Mouse (Mus musculus) midbrain, embryonic 14.5 days (tissue): ENCODE data around the gene Ascl5. TPM values are rescaled to one million over a fixed set of nuclear protein-coding genes. Genes with fewer than 3 reads are reported as not detected.
A peak's percentile ranks its signal among the peaks of the same experiment; 100 is the strongest.

Source experiments
- ATAC-seq: fragments of 200-750 bp; cut with Nextera tagmentation; 2 replicates; pipeline ENCODE4 v1.8.0; 2017; ENCODE audit warnings: moderate number of reproducible peaks, moderate library complexity; ENCODE audit not compliant: low FRiP score, low TSS enrichment
- DNase-seq: peaks from one replicate; pipeline ENCODE4 v3.0.0-alpha.2; 2015
- H3K27ac ChIP-seq: fragments of 300-500 bp; sonication (generic); replicated peaks from 2 replicates; pipeline ENCODE4 v1.5.1; 2014; ENCODE audit warnings: mild to moderate bottlenecking, low read depth, low read length, moderate library complexity
- H3K27me3 ChIP-seq: fragments of 300-500 bp; sonication (generic); 2 replicates; pipeline ENCODE4 v1.6.1; 2014; ENCODE audit warnings: low read length, control low read depth, mixed read lengths; ENCODE audit not compliant: control insufficient read depth, insufficient read depth
- H3K36me3 ChIP-seq: fragments of 300-500 bp; sonication (generic); 2 replicates; pipeline ENCODE4 v1.6.1; 2014; ENCODE audit warnings: low read length, control low read depth; ENCODE audit not compliant: control insufficient read depth, insufficient read depth
- H3K4me1 ChIP-seq: fragments of 300-500 bp; sonication (generic); 2 replicates; pipeline ENCODE4 v1.6.1; 2014; ENCODE audit warnings: mild to moderate bottlenecking, antibody characterized with exemption, low read length, control low read depth; ENCODE audit not compliant: control insufficient read depth, insufficient read depth
- H3K4me2 ChIP-seq: fragments of 300-500 bp; sonication (generic); 2 replicates; pipeline ENCODE4 v1.6.1; 2014; ENCODE audit warnings: mild to moderate bottlenecking, low read length, moderate library complexity
- H3K4me3 ChIP-seq: fragments of 300-500 bp; sonication (generic); replicated peaks from 2 replicates; pipeline ENCODE4 v1.5.1; 2014; ENCODE audit warnings: low read depth, low read length
- H3K9ac ChIP-seq: fragments of 300-500 bp; sonication (generic); replicated peaks from 2 replicates; pipeline ENCODE4 v1.6.1; 2014; ENCODE audit warnings: mild to moderate bottlenecking, low read length, moderate library complexity
- H3K9me3 ChIP-seq: fragments of 300-500 bp; sonication (generic); 2 replicates; pipeline ENCODE4 v1.6.1; 2016; ENCODE audit warnings: low read length, control low read depth, mixed read lengths; ENCODE audit not compliant: control insufficient read depth
- WGBS: fragments of 180-500 bp; shearing (Covaris S2); extraction: QIAGEN DNeasy Blood & Tissue Kit; methylation state at CpG from one replicate; pipeline ENCODE4 v1.1.7; 2014; 5-methylcytosine and 5-hydroxymethylcytosine counted together
- polyA plus RNA-seq: library from polyadenylated mRNA; unstranded; fragments of >200 nt; fragmentation: Nextera tagmentation; extraction: Ambion mirVana; gene quantifications from 2 replicates; pipeline ENCODE4 v1.2.1, GENCODE M21; 2014

The Ascl5 gene
- polyA plus RNA-seq, 1 experiment from 2014 or later: not detected

- Histone ChIP-seq H3K36me3 (no peaks in the 10 kb centered on the region), H3K9me3 (no peaks in the 10 kb centered on the region), H3K27me3 (no peaks in the 10 kb centered on the region), H3K27ac (no peak overlapping the region), H3K4me1 (peaks cover 10% of the 10 kb centered on the region), H3K4me2 (peak overlapping the region; percentile 19; the same call in 1 of the 2 replicates), H3K9ac (no peak overlapping the region), H3K4me3 (no peak overlapping the region)
- ATAC-seq (no peak; the same call in 1 of the 2 replicates), DNase-seq (peak; percentile 54)
- 22% methylated on average over 4 of the region's 4 CpGs for WGBS
Observed at GRCm38 (mm10) chr1:136040874-136041273, 9.7 kb upstream of the Ascl5 start.

GRCm38 (mm10) chr1:136045774-136046173, 4.8 kb upstream of the Ascl5 start:
- DNase-seq: peak; percentile 84
- no peak overlapping the region for H3K4me3 ChIP-seq
- H3K9ac ChIP-seq: no peak overlapping the region
- ATAC-seq: no peak
- peaks cover 14% of the 10 kb centered on the region for H3K27me3 ChIP-seq
- H3K36me3 ChIP-seq: no peaks in the 10 kb centered on the region
- WGBS: 6% methylated on average over 4 of the region's 4 CpGs
- no peak overlapping the region for H3K27ac ChIP-seq
- no peak overlapping the region for H3K4me2 ChIP-seq
- H3K9me3 ChIP-seq: no peaks in the 10 kb centered on the region
- H3K4me1 ChIP-seq: peaks cover 5% of the 10 kb centered on the region

- H3K4me1 ChIP-seq: no peaks in the 10 kb centered on the region; the same call in 1 of the 2 replicates
- DNase-seq (peak; percentile 43), ATAC-seq (no peak)
- peaks cover 21% of the 10 kb centered on the region for H3K27me3 ChIP-seq
- no peaks in the 10 kb centered on the region for H3K9me3 ChIP-seq
- WGBS: 4% methylated on average over 2 of the region's 2 CpGs
- no peak overlapping the region for H3K9ac ChIP-seq
- no peak overlapping the region for H3K4me2 ChIP-seq
- no peak overlapping the region for H3K4me3 ChIP-seq
- no peaks in the 10 kb centered on the region for H3K36me3 ChIP-seq
- H3K27ac ChIP-seq: no peak overlapping the region
Observed at GRCm38 (mm10) chr1:136047432-136047831, 3.2 kb upstream of the Ascl5 start.

GRCm38 (mm10) chr1:136047894-136048293, 2.7 kb upstream of the Ascl5 start:
- no peak overlapping the region for H3K27ac ChIP-seq
- no peak overlapping the region for H3K4me3 ChIP-seq
- WGBS: 76% methylated on average over 9 of the region's 9 CpGs
- no peaks in the 10 kb centered on the region for H3K36me3 ChIP-seq
- H3K27me3 ChIP-seq: peaks cover 21% of the 10 kb centered on the region
- no peak for DNase-seq
- H3K9ac ChIP-seq: no peak overlapping the region
- ATAC-seq: no peak
- no peaks in the 10 kb centered on the region for H3K9me3 ChIP-seq
- no peak overlapping the region for H3K4me2 ChIP-seq
- H3K4me1 ChIP-seq: no peaks in the 10 kb centered on the region; the same call in 1 of the 2 replicates

- peaks cover 21% of the 10 kb centered on the region for H3K27me3 ChIP-seq
- no peak for ATAC-seq
- H3K27ac ChIP-seq: no peak overlapping the region
- H3K4me3 ChIP-seq: peak overlapping the region; percentile 35
- DNase-seq: peak; percentile 69
- H3K36me3 ChIP-seq: no peaks in the 10 kb centered on the region
- H3K4me1 ChIP-seq: no peaks in the 10 kb centered on the region; the same call in 1 of the 2 replicates
- no peaks in the 10 kb centered on the region for H3K9me3 ChIP-seq
- WGBS: 2% methylated on average over 36 of the region's 36 CpGs
- H3K9ac ChIP-seq: peak overlapping the region; percentile 42; the same call in 1 of the 2 replicates
- peak overlapping the region; percentile 59 for H3K4me2 ChIP-seq
Observed at GRCm38 (mm10) chr1:136051013-136051315, 360 bp downstream of the Ascl5 start.

GRCm38 (mm10) chr1:136051465-136051864, 861 bp downstream of the Ascl5 start:
- DNase-seq: peak; percentile 93
- H3K27me3 ChIP-seq: peaks cover 21% of the 10 kb centered on the region
- H3K36me3 ChIP-seq: no peaks in the 10 kb centered on the region
- H3K9ac ChIP-seq: peak overlapping the region; percentile 42; the same call in 1 of the 2 replicates
- no peaks in the 10 kb centered on the region for H3K9me3 ChIP-seq
- no peak overlapping the region for H3K27ac ChIP-seq
- H3K4me1 ChIP-seq: no peaks in the 10 kb centered on the region; the same call in 1 of the 2 replicates
- H3K4me3 ChIP-seq: peak overlapping the region; percentile 35
- H3K4me2 ChIP-seq: peak overlapping the region; percentile 59
- 0% methylated on average over 6 of the region's 6 CpGs for WGBS
- peak; percentile 62 for ATAC-seq

GRCm38 (mm10) chr1:136052547-136052946, 1.9 kb downstream of the Ascl5 start, which contains the start of gene Cacna1s:
Gene Cacna1s, plus strand, starts transcription at chr1:136052750.
- Histone ChIP-seq H3K4me3 (no peak within 1 kb of the TSS), H3K27me3 (peaks cover 21% of the 10 kb centered on the region), H3K9me3 (no peaks in the 10 kb centered on the region), H3K36me3 (no peaks in the 10 kb centered on the region), H3K9ac (no peak within 1 kb of the TSS), H3K4me2 (no peak within 1 kb of the TSS), H3K27ac (no peak within 1 kb of the TSS), H3K4me1 (peaks cover 3% of the 10 kb centered on the region; the same call in 1 of the 2 replicates)
- no peak for ATAC-seq
- no peak for DNase-seq
- 30% methylated on average over 11 of the region's 11 CpGs for WGBS

- no peak overlapping the region for H3K27ac ChIP-seq
- H3K4me1 ChIP-seq: peaks cover 3% of the 10 kb centered on the region; the same call in 1 of the 2 replicates
- WGBS: 30% methylated on average over 3 of the region's 3 CpGs
- H3K9me3 ChIP-seq: no peaks in the 10 kb centered on the region
- no peak overlapping the region for H3K4me3 ChIP-seq
- peaks cover 6% of the 10 kb centered on the region for H3K27me3 ChIP-seq
- H3K36me3 ChIP-seq: no peaks in the 10 kb centered on the region
- ATAC-seq: no peak
- peak; percentile 57 for DNase-seq
- H3K4me2 ChIP-seq: no peak overlapping the region
- no peak overlapping the region for H3K9ac ChIP-seq
Observed at GRCm38 (mm10) chr1:136055771-136056170, 5.2 kb downstream of the Ascl5 start.

GRCm38 (mm10) chr1:136058594-136058993, 8.0 kb downstream of the Ascl5 start:
- Histone ChIP-seq H3K4me1 (0 out of 2 replicates have a peak, but pooled peaks cover 3% of the 10 kb centered on the region), H3K4me3 (no peak overlapping the region), H3K9me3 (no peaks in the 10 kb centered on the region), H3K9ac (no peak overlapping the region), H3K4me2 (no peak overlapping the region), H3K27me3 (no peaks in the 10 kb centered on the region; the same call in 1 of the 2 replicates), H3K27ac (no peak overlapping the region), H3K36me3 (no peaks in the 10 kb centered on the region)
- ATAC-seq: no peak
- no peak for DNase-seq
- 47% methylated on average over 3 of the region's 3 CpGs for WGBS
